Mouse (Mus musculus) brain, embryonic 14.5 days (tissue): ENCODE measurements around the gene Tmtc1.

Experiments
- CTCF ChIP-seq: fragments of 200-500 bp; IDR thresholded peaks from 2 replicates; pipeline ENCODE4 v1.5.1; 2012; ENCODE audit warnings: inconsistent platforms, mild to moderate bottlenecking, moderate library complexity, borderline replicate concordance; ENCODE audit not compliant: insufficient read depth, insufficient read length; ENCODE audit errors: extremely low read depth
- POLR2A ChIP-seq: fragments of 200-500 bp; IDR thresholded peaks from 2 replicates; pipeline ENCODE4 v1.6.1; 2012; ENCODE audit warnings: mild to moderate bottlenecking, inconsistent platforms, borderline replicate concordance; ENCODE audit not compliant: poor library complexity, insufficient read depth, insufficient read length, severe bottlenecking; ENCODE audit errors: extremely low read depth

GRCm38 (mm10) chr6:148354509-148355474 is 89.4 kb downstream of the Tmtc1 start:
- TF ChIP-seq CTCF (peak; percentile 58), POLR2A (peak; percentile 15; the same call in 1 of the 2 replicates)
